Mouse (Mus musculus) colon, adult 2 months (tissue): ENCODE data around the gene Gpr50. TPM values are rescaled to one million over a fixed set of nuclear protein-coding genes. Genes with fewer than 3 reads are reported as not detected.

Source experiments
- polyA plus RNA-seq: library from polyadenylated mRNA; depleted of rRNA; stranded (reverse); fragments of >200 nt; gene quantifications from 2 replicates; pipeline ENCODE4 v1.2.3, GENCODE M21; 2012; rRNA removed

Gpr50 gene
- polyA plus RNA-seq, result not detected in 2 replicates

GRCm38 (mm10) chrX:71663374-71663773 lies at the start of gene Gpr50:
TSS of gene Gpr50 (plus strand) at chrX:71663667.

Other genes starting within 250 kb of the Gpr50 start
- gene Cd99l2, start 170.8 kb upstream of the Gpr50 start, polyA plus RNA-seq, result 8.0 and 8.8 TPM in 2 replicates
- 10.8 and 15.3 TPM in 2 replicates for gene Hmgb3, start 107.7 kb upstream of the Gpr50 start, polyA plus RNA-seq
- gene Vma21, start 152.3 kb downstream of the Gpr50 start, polyA plus RNA-seq, result 1.3 and 1.5 TPM in 2 replicates